Mouse (Mus musculus) G1E (cell line): ENCODE measurements around the gene Gtpbp1.

Experiments
- CTCF ChIP-seq: IDR thresholded peaks from 2 replicates; pipeline ENCODE4 v1.5.1; 2012; ENCODE audit warnings: low read depth, low read length, inconsistent platforms, mixed read lengths
- TAL1 ChIP-seq: conservative IDR thresholded peaks from 2 replicates; pipeline ENCODE4 v1.6.1; 2012; ENCODE audit warnings: low read depth, low read length, inconsistent platforms, mixed read lengths

DNA sequence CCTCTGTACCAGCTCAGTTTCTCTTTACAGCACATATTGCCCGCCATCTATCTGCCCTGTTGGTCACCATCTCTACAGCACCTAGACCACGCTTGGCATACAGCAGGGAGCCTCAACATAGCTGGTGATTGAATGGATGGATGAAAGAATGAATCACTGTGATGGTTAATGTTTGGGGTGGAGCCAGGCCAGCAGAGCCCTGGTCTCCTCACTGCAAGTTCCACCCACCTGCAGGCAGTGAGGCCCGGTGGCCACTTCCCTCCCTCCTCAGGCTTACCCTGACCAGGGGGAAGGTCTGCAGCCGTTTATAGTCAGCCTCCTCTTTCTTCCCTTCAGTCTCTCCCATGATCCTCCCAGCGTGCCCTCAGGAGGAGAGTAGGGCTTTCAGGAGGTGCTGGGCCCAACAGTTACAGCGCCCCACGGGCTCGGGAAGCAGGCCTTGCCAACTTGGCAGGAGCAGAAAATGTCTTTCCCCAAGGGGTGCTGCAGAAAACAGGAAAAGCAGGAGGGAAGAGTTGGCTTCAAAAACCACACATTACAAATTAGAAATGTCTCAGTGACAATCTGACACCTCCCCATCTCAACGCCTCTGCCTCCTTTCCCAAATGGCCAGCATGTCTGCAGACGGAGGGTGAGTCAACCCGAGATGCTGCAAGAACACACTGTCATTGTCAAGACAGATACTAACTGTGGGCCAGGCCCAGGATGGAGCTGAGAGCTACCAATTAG, 74.1 kb downstream of the Gtpbp1 start:
- no peak for TF ChIP-seq CTCF
- TF ChIP-seq TAL1 = no peak
